Mouse (Mus musculus): ENCODE results near the gene Wdr73. TPM values are rescaled to one million over a fixed set of nuclear protein-coding genes. Genes with fewer than 3 reads are reported as not detected.
"Not testable (repeated sequence)": the region's sequence is repeated elsewhere in the genome, so short reads cannot be mapped to it uniquely, and the experiment has no call there.

Gene Wdr73
- 32.8 and 34.6 TPM in 2 replicates for polyA plus RNA-seq (2016; fragmentation: Nextera tagmentation; extraction: Ambion mirVana)

GRCm38 (mm10) chr7:80900944-80901501 is at the start of gene Wdr73:
Wdr73 (minus strand) TSS chr7:80901269.
- Histone ChIP-seq H3K27me3 (no peaks in the 10 kb centered on the region), H3K36me3 (peaks cover 29% of the 10 kb centered on the region), H3K27ac (peak within 1 kb of the TSS; percentile 68), H3K9ac (peak within 1 kb of the TSS; percentile 72), H3K9me3 (no peaks in the 10 kb centered on the region), H3K4me1 (peaks cover 24% of the 10 kb centered on the region), H3K4me3 (peak within 1 kb of the TSS; percentile 76), H3K4me2 (replicated peaks) (peak within 1 kb of the TSS; percentile 84)
- ATAC-seq (ENCODE audit: insufficient number of reproducible peaks, insufficient read depth, low FRiP score, low TSS enrichment), result peak; percentile 88
- 0% methylated on average over 36 of the region's 36 CpGs for WGBS

DNA sequence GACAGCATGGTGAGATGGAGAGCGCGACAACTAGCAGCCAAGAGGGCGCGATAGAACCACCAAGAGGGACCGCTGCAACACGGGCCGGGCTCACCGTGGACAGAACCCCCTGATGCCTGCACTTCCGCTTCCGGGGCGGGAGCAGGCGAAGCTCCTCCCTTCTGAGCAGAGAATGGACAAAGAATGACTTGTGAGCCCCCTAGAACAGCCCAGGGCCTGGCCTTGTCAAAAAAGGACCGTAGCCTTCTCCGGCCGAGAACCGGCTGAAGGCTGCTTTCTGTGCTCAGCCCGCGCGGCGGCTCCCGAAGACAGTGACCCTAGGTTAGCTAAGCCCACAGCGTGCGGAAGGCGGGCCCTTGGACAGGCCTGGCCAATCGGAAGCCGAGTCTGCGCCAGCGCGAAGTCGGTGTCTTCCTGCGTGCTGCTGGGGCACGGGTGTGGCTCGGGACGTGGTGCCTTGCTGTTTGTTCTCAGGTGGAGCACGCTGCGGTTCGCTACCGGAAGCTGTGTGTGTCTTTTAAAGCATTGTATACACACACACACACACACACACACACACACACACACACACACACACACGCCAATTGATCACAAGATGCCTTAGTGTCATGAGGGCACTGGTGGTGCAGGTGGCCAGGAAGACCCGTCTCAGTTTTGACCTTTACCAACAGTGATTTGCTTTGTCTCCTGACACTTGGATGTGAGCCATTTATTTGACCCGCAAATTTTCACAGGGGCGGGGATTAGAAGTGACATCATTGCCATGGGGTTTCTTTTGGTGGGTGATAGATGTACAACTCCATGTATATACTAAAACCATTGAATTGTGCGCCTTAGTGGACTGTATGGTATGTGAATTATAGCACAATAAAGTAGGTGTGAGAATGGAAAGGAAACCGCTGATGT is 46.6 kb upstream of the Wdr73 start, which contains the start of gene Sec11a:
Gene Sec11a, minus strand, starts transcription at position 336 of the 906 bp plus-strand sequence.
- Histone ChIP-seq H3K9me3 (no peaks in the 10 kb centered on the region), H3K36me3 (peaks cover 9% of the 10 kb centered on the region; the same call in 1 of the 2 replicates), H3K9ac (peak within 1 kb of the TSS; percentile 79), H3K4me1 (peaks cover 16% of the 10 kb centered on the region; the same call in 1 of the 2 replicates), H3K27ac (peak within 1 kb of the TSS; percentile 93), H3K4me3 (peak within 1 kb of the TSS; percentile 79), H3K4me2 (replicated peaks) (peak within 1 kb of the TSS; percentile 91), H3K27me3 (no peaks in the 10 kb centered on the region)
- 3% methylated on average over 44 of the region's 44 CpGs for WGBS
- peak; percentile 99 for ATAC-seq (ENCODE audit: insufficient number of reproducible peaks, insufficient read depth, low FRiP score, low TSS enrichment)

GRCm38 (mm10) chr7:80939808-80940207 is 38.7 kb upstream of the Wdr73 start:
- Histone ChIP-seq H3K27ac (no peak overlapping the region), H3K36me3 (peaks cover 6% of the 10 kb centered on the region; the same call in 1 of the 2 replicates), H3K4me2 (replicated peaks) (no peak overlapping the region), H3K9me3 (no peaks in the 10 kb centered on the region), H3K4me3 (no peak overlapping the region), H3K9ac (no peak overlapping the region), H3K27me3 (no peaks in the 10 kb centered on the region), H3K4me1 (no peaks in the 10 kb centered on the region)
- no peak for ATAC-seq (ENCODE audit: insufficient number of reproducible peaks, insufficient read depth, low FRiP score, low TSS enrichment)
- WGBS, result 91% methylated on average over 4 of the region's 4 CpGs

DNA sequence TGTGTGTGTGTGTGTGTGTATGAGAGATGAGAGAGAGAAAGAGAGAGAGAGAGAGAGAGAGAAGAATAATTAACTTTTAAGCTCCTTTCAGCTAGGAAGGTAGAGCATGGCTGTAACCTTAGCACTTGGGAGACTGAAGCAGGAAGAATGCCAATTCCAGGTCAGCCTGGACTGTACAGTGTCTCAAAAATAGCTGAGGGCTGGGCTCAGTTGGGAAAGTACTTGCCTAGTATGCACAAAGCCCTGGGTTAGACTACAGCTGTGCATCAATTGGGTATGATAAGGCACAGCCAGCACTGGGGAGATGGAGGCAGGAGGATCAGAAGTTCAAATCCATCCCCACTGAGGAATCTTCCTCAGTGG is 36.2 kb upstream of the Wdr73 start:
- not testable (repeated sequence) for H3K4me1 ChIP-seq; ATAC-seq (ENCODE audit: insufficient number of reproducible peaks, insufficient read depth, low FRiP score, low TSS enrichment); H3K27ac ChIP-seq; H3K9ac ChIP-seq; H3K4me2 ChIP-seq (replicated peaks); H3K27me3 ChIP-seq; H3K4me3 ChIP-seq; H3K9me3 ChIP-seq
- H3K36me3 ChIP-seq, result peaks cover 23% of the 10 kb centered on the region

GRCm38 (mm10) chr7:80936617-80937303 is 35.7 kb upstream of the Wdr73 start:
- not testable (repeated sequence) for ATAC-seq (ENCODE audit: insufficient number of reproducible peaks, insufficient read depth, low FRiP score, low TSS enrichment); H3K27me3 ChIP-seq; H3K9me3 ChIP-seq; H3K27ac ChIP-seq; H3K4me3 ChIP-seq; H3K9ac ChIP-seq; H3K4me1 ChIP-seq; H3K4me2 ChIP-seq (replicated peaks)
- 80% methylated on average over 7 of the region's 7 CpGs for WGBS
- H3K36me3 ChIP-seq, result peaks cover 28% of the 10 kb centered on the region

DNA sequence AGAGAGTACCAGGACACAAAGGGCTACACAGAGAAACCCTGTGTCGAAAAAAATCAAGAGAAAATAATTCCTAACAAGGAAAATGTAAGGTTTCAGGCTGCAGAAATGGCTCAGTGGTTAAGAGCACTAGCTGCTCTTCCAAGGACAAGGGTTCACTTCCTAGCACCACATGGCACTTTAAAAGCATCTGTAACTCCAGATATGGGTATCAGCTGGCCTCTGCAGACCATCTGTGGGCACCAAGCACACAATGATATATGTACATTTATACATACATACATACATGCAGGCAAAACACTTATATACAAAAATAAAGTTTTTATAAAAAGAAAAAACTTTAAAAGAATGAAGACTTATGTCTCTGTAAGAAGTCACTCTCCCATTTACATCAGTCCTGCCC is 34.8 kb upstream of the Wdr73 start:
- Histone ChIP-seq H3K4me1 (no peaks in the 10 kb centered on the region), H3K27ac (no peak overlapping the region), H3K27me3 (no peaks in the 10 kb centered on the region), H3K4me2 (replicated peaks) (no peak overlapping the region), H3K9me3 (no peaks in the 10 kb centered on the region), H3K36me3 (peaks cover 30% of the 10 kb centered on the region), H3K9ac (no peak overlapping the region), H3K4me3 (no peak overlapping the region)
- no peak for ATAC-seq (ENCODE audit: insufficient number of reproducible peaks, insufficient read depth, low FRiP score, low TSS enrichment)
- WGBS, result 90% methylated on average over 1 of the region's 1 CpGs

DNA sequence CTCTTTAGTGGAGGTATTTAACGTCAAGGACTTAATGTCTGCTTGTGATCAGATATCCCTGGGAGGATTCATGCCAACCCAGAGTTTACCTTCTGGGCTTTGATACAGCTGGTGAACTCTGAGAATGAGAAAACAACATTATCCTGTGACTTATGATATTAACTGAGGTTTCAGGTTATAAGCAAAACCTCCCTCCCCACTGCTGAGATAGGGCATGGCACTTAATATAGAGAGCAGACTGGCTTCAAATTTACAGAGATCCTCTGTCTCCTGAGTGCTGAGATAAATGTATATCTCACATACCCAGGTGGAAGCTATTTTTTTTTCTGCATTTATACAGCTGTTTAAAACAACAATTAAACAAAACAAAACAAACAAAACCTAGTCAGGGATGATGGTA is 31.7 kb upstream of the Wdr73 start:
- 70% methylated on average over 1 of the region's 1 CpGs for WGBS
- peaks cover 28% of the 10 kb centered on the region for H3K36me3 ChIP-seq

DNA sequence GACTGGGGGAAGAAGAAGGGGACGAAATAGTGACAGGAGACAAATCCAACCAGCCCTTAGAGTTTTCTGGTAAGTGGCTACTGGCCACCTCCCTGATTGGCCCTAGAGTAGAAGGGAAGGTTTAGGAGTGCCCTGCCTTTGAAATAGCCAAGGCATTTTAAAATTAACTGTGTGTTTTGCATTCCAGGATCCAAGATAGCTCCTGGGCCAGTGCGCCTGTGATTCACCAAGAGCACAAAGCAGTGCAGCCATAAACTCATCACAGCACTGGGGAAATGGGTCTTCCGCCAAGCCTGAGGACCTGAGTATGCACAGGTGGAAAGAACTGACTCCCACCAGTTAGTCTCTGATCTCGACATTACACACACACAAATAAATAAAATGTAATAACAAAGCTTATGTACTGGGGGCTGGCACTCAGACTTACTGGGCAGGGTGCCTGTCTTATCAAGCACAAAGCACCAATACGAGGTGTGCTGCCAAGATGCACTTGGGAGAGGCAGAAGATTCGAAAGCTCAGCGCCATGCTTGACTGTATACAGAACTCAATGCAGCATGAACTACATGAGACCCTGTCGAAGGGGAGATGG is 30.6 kb upstream of the Wdr73 start:
- H3K36me3 ChIP-seq, result peaks cover 35% of the 10 kb centered on the region
- no peaks in the 10 kb centered on the region for H3K9me3 ChIP-seq
- no peak for ATAC-seq (ENCODE audit: insufficient number of reproducible peaks, insufficient read depth, low FRiP score, low TSS enrichment)
- WGBS, result 92% methylated on average over 8 of the region's 8 CpGs
- H3K4me2 ChIP-seq (replicated peaks), result no peak overlapping the region
- no peak overlapping the region for H3K9ac ChIP-seq
- H3K4me1 ChIP-seq, result no peaks in the 10 kb centered on the region
- H3K27me3 ChIP-seq, result no peaks in the 10 kb centered on the region
- H3K27ac ChIP-seq, result no peak overlapping the region
- H3K4me3 ChIP-seq, result no peak overlapping the region

More for the DNA sequence above, 31.7 kb upstream of the Wdr73 start:
- no peak overlapping the region for H3K4me2 ChIP-seq (replicated peaks)
- no peaks in the 10 kb centered on the region for H3K4me1 ChIP-seq
- no peak overlapping the region for H3K27ac ChIP-seq
- no peaks in the 10 kb centered on the region for H3K27me3 ChIP-seq
- no peak overlapping the region for H3K9ac ChIP-seq
- ATAC-seq (ENCODE audit: insufficient number of reproducible peaks, insufficient read depth, low FRiP score, low TSS enrichment), result no peak
- no peaks in the 10 kb centered on the region for H3K9me3 ChIP-seq
- no peak overlapping the region for H3K4me3 ChIP-seq

GRCm38 (mm10) chr7:80923165-80923564 is 22.1 kb upstream of the Wdr73 start:
- 90% methylated on average over 2 of the region's 2 CpGs for WGBS
- peaks cover 60% of the 10 kb centered on the region for H3K36me3 ChIP-seq
- no peak for ATAC-seq (ENCODE audit: insufficient number of reproducible peaks, insufficient read depth, low FRiP score, low TSS enrichment)

GRCm38 (mm10) chr7:80919647-80920008 is 18.6 kb upstream of the Wdr73 start:
- H3K36me3 ChIP-seq, result peaks cover 67% of the 10 kb centered on the region
- no peaks in the 10 kb centered on the region for H3K9me3 ChIP-seq
- no peak overlapping the region for H3K9ac ChIP-seq
- H3K4me3 ChIP-seq, result no peak overlapping the region
- no peak for ATAC-seq (ENCODE audit: insufficient number of reproducible peaks, insufficient read depth, low FRiP score, low TSS enrichment)
- no peak overlapping the region for H3K4me2 ChIP-seq (replicated peaks)
- no peak overlapping the region for H3K27ac ChIP-seq
- H3K4me1 ChIP-seq, result no peaks in the 10 kb centered on the region
- no peaks in the 10 kb centered on the region for H3K27me3 ChIP-seq
- 86% methylated on average over 5 of the region's 5 CpGs for WGBS

More at GRCm38 (mm10) chr7:80923165-80923564, 22.1 kb upstream of the Wdr73 start:
- H3K4me3 ChIP-seq, result no peak overlapping the region
- no peak overlapping the region for H3K4me2 ChIP-seq (replicated peaks)
- no peak overlapping the region for H3K9ac ChIP-seq
- H3K9me3 ChIP-seq, result no peaks in the 10 kb centered on the region
- H3K27ac ChIP-seq, result no peak overlapping the region
- no peaks in the 10 kb centered on the region for H3K4me1 ChIP-seq
- H3K27me3 ChIP-seq, result no peaks in the 10 kb centered on the region

GRCm38 (mm10) chr7:80918982-80919646 is 18.0 kb upstream of the Wdr73 start:
- Histone ChIP-seq H3K27me3 (no peaks in the 10 kb centered on the region), H3K36me3 (peaks cover 67% of the 10 kb centered on the region), H3K27ac (no peak overlapping the region), H3K9ac (no peak overlapping the region), H3K4me1 (no peaks in the 10 kb centered on the region), H3K9me3 (no peaks in the 10 kb centered on the region), H3K4me2 (replicated peaks) (no peak overlapping the region), H3K4me3 (no peak overlapping the region)
- no peak for ATAC-seq (ENCODE audit: insufficient number of reproducible peaks, insufficient read depth, low FRiP score, low TSS enrichment)
- WGBS, result 83% methylated on average over 8 of the region's 8 CpGs

All from embryonic facial prominence, embryonic 12.5 days (tissue).